Mouse (Mus musculus) urinary bladder, adult 2 months (tissue): ENCODE results near the gene Myg1. TPM values are rescaled to one million over a fixed set of nuclear protein-coding genes. Genes with fewer than 3 reads are reported as not detected.
"Not testable (repeated sequence)": the region's sequence is repeated elsewhere in the genome, so short reads cannot be mapped to it uniquely, and the experiment has no call there.

ENCODE experiments used
- DNase-seq: peaks from one replicate; pipeline ENCODE4 v3.0.0; 2022; ENCODE audit warnings: low spot score
- polyA plus RNA-seq: library from polyadenylated mRNA; depleted of rRNA; stranded (reverse); fragments of >200 nt; gene quantifications from 2 replicates; pipeline ENCODE4 v1.2.3, GENCODE M21; 2012; rRNA removed

Myg1 gene
- 54.1 and 59.1 TPM in 2 replicates for polyA plus RNA-seq

DNA sequence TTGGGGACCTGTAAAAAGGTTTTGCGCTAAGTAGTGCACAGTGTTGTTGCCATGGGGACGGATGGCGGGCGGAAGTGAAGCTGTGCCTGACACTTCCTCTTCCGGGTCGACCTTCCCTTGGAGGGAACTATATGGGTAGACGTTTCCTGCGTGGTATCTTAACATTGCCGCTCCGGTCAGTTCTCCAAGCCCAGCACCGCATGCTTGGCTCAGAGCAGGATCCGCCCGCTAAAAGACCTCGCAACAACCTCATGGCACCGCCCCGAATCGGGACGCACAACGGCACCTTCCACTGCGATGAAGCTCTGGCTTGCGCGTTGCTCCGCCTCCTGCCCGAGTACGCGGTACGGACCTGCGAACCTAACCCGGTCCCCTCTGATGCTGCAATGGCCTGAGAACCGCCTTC, at the start of gene Myg1:
TSS of gene Myg1 (plus strand) at position 100 of the 406 bp plus-strand sequence.
- peak; percentile 65 for DNase-seq

DNA sequence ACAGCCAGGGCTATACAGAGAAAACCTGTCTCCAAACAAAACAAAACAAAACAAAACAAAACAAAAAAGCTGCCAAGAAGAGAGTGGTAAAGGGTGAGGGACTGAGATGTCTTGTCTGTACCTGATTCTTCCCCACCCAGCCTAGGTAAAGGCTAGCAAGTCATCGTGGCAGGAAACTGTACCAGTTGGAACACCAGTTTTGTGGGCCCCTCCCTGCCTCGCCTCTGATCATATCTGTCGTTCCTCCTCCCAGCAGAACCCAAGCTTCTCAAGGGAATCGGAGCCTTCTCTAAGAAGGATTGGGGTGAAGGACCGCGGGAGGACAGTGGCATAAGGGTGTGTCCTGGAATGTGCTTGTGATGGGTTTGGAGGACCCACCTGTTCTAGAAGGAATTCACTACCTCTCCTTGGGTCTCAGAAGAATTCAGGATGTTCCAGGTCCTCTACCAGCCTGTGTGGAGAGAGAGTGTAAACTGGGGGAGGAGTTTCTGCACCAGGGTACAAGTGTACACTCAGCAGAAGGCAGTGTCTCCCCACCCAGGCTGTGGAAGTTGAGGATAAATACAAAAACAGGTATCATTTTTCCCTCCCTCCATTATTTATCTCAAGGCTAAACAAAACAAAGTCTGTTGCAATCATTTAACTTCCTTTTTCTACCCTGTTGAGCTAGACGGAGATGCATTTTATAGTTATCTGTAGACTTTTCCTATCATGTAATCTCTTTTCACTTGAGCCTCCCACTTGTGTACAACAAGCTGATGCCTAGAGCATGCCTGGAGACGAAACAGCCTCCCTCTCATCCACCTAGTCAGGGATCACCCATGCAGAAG, 48.8 kb upstream of the Myg1 start:
- no peak for DNase-seq

DNA sequence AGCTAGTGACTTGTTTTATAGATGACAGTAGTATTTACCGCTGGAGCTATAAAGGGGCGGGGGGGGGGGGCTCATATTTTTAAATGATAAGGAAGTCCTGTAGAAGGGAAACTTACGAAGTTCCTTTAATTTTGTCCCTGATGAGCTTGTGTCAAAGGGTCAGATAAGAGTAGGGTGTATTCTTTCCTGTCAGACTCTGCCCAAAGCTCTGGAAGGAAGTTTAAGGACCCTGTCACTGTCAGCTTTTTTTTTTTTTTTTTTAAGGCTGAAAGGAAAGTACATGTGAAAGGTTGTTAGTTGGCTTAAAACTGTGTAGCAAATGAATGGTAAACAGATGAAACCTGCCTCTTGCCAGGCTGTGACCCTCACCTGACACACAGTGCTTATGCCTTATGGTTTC, 47.9 kb upstream of the Myg1 start:
- DNase-seq: no peak

DNA sequence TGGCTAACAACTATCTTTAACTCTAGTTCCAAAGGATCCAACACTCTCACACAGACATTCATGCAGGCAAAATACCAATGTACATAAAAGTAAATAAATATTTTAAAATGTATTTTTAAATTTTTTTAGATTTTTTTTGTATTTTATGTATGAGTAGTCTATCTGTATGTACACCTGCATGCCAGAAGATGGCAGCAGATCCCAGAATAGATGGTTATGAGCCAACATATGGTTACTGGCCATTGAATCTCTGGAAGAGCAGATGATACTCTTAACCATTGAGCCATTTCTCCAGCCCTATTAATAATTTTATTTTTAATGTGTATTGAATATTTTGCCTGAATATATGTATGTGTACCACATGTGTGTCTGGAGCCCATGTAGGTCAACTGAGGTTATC, 44.1 kb upstream of the Myg1 start:
- DNase-seq: no peak

DNA sequence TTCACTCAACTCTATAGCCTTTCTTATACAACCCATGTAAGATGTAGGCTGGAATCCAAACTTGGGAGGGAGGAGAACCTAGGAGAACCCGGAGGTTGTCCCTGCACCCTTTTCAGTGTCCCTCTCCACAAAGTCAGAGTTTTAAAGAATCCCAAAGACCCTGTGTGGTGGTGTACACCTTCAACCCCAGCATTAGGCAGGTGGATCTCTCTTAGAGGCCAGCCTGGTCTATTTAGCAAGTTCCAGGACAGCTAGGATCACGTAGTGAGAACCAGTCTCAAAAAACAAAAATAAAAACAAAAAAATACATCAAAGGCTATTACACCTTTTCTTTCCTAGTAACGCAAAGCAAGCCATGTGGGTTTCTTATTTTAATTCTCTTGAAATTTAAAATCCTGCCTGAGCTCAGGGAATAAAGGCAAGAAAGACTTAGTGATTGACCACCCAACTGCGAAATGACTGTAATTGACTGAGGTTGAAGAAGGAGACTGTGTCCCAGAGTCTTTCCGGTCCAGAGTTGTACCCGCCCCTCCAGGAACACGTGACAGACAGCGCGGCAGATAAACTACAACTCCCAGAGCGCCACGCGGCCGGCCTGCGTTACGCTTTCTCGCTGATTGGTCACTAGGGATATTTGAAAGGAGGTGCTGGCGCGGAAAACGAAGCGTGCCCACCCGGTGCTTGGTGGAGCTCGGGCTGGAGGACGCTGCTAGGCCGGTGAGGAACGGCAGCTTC, 35.7 kb upstream of the Myg1 start, which contains the start of gene Espl1:
TSS of gene Espl1 (plus strand) at position 634 of the 735 bp plus-strand sequence.
- DNase-seq: peak; percentile 76

DNA sequence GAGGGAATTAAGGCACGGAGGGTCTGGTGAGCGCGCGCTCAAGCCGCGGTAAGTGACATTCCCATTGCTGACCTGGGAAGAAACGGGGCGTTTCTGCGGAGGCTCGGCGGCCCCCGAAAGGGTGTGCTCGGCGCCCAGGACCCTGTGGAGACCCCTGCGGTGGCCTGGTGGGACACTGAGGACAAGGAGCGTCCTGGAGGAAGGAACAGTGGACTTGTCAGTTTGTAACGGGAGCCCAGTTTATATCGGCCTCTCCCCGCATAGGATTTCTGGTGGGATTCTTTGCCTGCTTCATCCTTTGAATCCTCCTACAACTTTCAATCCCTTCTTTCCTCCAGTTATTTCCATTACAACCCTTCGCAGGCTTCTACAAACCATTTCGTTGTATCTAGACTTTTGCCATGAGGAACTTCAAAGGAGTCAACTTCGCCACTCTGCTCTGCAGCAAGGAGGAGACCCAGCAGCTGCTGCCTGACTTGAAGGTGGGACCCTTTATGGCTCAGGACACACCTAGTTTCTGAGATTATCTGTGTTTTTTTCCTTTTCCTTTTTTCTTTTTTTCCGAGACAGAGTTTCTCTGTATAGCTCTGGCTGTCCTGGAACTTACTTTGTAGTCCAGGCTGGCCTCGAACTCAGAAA, 35.0 kb upstream of the Myg1 start:
- DNase-seq: no peak

DNA sequence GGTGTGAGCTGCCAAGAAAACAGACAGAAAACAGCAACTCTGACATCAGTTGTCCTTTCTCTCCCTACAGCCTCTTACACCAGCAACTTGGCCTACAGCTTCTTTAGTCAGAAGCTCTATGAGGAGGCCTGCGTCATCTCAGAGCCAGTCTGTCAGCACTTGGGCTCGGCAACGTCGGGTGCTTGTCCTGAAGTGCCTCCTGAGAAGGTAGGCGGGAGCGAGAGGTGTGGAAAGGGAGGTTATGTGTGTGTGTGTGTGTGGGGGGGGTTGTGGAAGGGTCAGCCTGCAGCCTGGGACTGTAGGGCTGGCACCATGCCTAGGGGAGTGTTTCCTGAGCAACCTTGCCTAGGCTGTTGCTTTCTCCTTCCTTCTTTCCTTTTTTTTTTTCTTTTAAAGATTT, 29.0 kb upstream of the Myg1 start:
- no peak for DNase-seq

DNA sequence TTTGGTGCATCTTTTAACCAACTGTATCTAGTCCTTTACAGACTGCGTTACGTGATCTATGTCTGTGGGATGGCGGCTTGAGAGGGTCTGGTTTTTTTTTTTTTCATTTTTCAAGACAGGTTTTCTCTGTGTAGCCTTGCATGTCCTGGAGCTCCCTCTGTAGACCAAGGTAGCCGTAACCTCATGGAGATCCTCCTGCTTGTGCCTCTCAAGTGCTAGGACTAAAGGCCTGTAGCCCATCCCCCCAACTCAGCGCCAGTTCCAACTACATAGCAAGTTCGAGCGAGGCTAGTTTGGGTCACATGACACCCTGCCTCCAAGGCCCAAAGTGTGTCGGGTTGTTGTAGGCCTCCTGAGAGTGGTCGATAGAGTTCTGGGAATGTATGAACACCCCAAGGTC, 22.8 kb upstream of the Myg1 start:
- DNase-seq: no peak

DNA sequence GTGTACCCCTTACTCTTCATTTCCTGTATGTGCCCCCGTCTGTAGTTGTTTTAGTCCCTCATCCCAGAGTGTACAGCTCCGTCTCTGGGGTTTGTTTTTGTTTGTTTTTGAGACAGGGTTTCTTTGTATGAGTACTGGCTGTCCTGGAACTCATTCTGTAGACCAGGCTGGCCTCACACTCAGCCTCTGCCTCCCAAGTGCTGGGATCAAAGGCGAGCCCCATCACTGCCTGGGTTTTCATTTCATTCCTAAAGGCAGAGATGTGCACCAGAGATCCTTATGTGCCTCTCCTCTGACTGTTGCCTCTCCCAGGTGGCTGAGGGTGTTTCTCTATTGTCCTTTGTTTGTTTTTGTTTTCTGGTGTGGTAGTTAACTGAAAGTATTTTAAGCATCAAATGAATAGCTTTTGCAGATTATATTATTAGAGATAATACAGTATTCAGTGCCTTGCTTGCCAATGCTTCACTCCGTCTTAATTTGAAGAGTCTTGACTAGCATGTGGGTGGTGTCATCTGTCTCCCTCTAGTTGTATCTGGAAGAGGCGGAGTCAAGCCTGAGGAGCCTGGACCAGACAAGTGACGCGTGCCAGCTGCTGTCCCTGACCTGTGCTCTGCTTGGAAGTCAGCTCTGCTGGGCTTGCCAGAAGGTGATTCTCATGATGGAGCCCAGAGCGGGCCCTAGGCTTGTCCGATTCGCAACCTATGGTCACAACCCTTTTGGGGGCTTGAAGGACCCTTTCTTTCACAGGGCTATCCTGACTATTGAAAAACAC, 21.2 kb upstream of the Myg1 start:
- no peak for DNase-seq

DNA sequence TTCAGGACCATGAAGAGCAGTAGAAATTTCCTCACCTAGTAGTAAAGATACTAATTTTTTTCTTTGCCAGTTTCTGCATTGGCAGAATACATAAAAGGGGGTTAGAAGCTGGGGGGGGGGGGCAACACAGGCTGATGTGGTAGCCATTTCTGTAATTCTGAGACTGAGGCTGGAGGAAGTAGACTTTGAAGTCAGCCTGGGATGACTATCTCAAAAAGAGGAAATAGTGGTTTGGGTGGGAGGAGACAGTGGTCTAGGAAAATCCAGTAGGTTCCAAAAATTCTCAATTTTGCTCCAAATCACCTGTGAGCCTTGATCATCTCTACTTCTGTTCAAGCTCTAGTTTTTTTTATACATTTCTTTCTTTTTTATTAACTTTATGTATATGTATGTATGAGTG, 20.0 kb upstream of the Myg1 start:
- DNase-seq: no peak

DNA sequence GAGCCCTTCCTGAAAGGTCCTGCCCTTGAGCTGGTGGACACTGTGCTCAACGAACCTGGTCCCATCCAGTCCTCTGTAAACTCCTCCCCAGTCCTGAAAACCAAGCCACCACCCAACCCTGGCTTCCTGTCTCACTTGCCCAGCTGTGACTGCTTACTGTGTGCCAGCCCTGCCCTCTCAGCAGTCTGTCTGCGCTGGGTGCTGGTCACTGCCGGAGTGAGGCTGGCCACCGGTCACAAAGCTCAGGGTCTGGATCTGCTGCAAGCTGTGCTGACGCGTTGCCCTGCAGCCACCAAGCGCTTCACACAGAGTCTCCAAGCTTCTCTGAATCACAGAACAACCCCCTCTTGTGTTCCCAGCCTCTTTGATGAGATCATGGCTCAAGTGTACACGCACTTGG, 16.2 kb upstream of the Myg1 start:
- no peak for DNase-seq

DNA sequence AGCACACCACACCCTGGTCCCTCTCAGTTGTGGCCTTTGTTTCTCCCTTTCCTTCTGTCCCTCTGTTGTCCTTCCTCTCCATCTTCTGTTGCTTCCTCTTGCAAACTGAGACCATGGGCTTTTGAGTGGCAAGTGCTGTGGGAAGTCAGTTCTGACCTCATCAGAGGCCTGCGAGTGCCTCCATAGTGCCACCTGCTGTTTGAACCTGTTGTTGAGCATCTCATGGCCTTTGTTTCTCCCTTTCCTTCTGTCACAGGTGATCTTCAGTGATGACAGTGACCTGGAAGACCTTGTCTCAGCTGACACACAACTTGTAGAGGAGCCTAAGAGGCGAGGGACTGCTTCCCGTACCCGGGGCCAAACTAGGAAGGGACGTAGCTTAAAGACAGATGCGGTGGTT, 15.2 kb upstream of the Myg1 start:
- DNase-seq: no peak

DNA sequence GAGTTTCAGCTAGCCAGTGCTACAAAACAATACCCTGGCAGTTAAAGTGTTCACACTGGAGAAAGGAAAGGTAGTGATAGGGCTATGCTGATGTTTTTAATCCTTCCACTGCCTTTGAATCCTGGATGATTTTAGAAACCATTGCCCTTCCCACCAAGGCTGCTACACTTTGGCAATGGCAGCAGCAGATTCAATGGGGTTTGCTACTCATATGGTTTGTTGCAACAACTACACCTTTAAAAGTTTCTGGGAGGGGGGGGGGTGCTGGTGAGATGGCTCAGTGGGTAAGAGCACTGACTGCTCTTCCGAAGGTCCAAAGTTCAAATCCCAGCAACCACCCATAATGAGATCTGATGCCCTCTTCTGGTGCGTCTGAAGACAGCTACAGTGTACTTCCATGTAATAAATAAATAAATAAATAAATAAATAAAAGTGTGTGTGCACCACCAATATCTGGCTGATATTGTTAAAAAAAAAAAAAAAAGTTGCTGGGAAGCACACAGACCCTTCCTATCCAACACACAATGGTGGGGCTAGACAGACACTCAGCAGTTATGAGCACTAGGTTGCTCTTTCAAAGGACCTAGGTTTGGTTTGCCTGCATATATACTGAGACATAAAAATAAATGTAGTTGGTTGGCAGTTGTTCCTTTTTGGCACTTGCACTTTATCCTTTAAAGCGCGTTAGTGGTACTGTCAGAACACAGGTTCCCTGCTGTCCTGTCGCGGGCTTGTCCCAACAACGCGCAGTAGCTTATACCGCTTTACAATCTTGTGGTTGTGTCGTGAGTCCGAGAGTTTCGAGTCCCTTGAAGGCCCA, 6.6 kb upstream of the Myg1 start:
- no peak for DNase-seq

DNA sequence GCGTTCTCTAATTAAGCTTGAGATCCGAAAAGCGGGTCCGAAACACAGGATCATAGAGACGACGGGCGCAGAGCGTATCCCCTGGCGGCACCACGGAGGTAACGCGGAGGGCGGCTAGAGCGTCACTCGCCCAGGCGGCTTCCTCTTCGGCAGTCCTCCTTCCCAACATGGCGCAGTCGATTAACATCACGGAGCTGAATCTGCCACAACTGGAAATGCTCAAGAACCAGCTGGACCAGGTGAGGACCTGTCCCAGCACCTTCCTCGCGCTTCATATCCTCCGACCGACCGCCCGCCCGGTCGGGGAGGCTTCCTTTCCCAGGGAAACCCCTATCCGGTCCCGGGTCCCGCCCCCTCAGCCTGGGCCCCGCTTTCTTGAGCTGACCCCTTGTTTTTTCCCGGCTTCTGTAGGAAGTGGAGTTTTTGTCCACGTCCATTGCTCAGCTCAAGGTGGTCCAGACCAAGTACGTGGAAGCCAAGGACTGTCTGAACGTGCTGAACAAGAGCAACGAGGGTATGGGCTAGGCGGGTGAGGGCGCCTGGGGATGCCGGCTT, 5.4 kb upstream of the Myg1 start, which contains the start of gene Pfdn5:
TSS of gene Pfdn5 (plus strand) at position 95 of the 555 bp plus-strand sequence.
- peak; percentile 71 for DNase-seq

DNA sequence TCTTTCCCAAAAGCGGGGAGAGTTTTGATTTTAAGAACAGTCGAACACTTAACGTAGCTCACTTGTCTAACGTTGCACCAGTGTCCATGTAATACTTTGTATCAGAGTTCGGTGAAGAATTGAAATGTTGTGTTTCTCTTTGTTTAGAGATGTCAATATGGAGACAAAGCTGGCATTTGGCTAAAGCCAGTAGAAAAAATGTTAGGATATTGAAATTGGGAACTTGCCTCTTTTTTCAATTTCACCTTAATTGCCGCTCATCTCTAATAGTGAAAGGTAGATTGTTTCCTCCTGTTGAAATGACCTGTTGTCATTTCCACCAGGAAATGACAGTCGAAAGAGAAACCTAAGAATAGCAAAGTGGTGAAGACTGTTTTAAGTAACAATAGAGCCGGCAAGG, 4.6 kb upstream of the Myg1 start:
- no peak for DNase-seq

DNA sequence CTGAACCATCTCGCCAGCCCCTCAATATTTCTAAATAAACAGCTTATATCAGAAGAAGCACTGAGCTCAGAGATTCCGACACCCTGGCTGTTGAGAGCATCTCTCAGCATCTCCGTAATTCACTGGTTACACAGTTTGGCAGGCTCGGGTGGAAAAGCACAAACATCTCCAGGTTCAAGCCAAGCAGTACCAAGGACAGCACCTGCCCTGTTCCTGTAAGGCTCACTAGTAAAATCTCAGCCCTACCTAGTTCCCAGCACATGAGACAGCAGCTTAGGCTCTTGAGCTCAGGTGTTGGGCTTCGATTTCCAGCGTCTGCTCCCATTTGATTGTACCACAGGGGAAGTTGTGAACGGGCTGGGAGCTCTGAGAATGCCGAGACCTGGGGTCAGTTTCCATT, 3.7 kb downstream of the Myg1 start:
- DNase-seq: no peak

DNA sequence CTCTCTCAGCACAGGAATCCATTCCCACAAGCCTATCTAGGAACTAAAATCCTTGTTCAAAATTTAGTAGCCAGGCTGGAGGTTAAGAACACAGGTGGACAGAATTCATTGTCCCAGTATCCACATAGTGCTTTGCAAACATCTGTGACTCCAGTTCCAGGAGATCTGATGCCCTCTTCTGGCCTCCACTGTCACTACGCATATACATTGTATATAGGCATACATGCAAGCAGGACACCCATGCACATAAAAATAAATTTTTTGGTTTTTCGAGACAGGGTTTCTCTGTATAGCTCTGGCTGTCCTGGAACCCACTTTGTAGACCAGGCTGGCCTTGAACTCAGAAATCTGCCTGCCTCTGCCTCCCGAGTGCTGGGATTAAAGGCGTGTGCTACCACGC, 4.4 kb downstream of the Myg1 start:
- DNase-seq: not testable (repeated sequence)

DNA sequence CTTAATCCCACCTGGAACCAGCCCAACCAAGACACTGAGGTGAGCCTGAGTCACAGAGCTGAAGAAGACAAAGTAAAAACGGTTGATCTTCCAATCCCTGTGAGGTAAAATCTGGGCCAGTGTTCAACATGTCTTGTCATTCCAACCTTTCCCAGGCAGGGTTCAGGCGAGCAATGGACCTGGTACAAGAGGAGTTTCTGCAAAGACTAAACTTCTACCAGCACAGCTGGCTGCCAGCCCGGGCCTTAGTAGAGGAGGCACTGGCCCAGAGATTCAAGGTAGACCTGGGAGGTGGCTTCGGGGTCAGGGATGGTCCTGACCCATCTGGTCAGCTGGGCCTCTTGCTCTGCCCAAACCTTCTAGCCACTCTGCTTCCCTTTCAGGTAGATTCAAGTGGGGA, 5.4 kb downstream of the Myg1 start:
- DNase-seq: no peak

DNA sequence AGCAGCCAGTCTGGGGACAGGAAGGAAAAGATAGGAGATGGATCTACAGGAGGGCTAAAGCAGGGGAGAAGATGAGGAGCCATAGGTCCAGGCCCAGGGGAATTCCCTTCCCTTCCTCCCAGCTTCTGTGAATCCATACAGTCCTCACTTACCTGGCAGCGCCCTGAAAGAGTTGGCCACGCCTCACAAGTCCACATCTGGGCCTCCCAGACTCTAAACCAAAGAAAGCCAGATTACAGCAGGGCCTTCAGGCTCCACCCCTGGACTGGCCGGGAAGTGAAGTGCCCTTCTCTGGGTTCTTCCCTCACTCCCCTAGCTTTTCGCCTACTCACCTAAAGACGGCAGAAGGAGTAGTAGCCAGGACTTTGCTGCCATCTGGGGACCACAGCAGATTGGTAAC, 8.1 kb downstream of the Myg1 start:
- no peak for DNase-seq

DNA sequence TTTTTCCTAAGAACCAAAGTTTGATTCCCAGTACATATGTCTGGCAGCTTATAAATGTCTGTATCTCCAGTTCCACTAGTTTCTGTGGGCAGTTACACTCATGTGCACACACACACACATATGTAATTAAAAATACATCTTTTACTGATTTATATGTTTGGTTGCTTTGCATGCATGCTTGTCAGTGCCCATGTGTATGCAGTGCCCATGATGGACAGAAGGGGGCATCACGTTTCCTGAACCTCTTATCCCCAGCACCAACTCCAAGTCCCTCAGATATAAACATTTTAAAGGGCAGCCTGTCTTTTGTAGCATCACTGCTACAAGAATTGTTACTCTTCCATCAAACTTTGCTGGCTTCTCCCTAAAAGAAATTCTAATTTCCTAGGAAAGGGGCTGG, 10.1 kb downstream of the Myg1 start:
- no peak for DNase-seq

DNA sequence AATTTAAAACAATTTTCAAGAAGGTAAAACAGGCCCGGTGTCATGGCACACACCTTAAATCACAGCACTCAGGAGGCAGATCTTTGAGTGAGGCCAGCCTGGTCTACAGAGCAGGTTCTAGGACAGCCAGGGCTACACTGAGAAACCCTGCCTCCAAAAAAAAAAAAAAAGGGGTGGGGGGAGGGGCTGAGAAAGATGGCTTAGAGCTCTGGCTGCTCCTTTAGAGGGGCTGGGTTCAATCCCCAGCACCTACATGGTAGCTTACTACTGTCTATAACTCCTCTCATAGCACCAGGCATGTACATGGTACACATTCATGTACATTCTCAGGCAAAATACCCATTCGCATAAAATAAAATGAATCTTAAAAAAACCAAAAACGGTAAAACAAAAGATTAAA, 13.0 kb downstream of the Myg1 start:
- no peak for DNase-seq
